8 mouse cellular contexts compared by ENCODE assay signal in genomic region chr10:120201961-120202402, GRCm38 (mm10). TPM values are rescaled to one million over a fixed set of nuclear protein-coding genes. Genes with fewer than 3 reads are reported as not detected.
A peak's percentile ranks its signal among the peaks of the same experiment; 100 is the strongest.
DNase-seq lines count a peak whose midpoint lies in the region; ATAC-seq lines count a peak whose summit lies in the region.

Gene Irak3, minus strand, starts transcription at chr10:120202130.

- H3K4me2 ChIP-seq in hindbrain, embryonic 14.5 days (replicated peaks) = peak within 1 kb of the TSS; percentile 66

- H3K36me3 ChIP-seq in hindbrain, embryonic 14.5 days (replicated peaks; ENCODE audit: control insufficient read depth, insufficient read depth) = no peaks in the 10 kb centered on the region
- H3K36me3 ChIP-seq in macrophage (ENCODE audit: inconsistent target) = no peaks in the 10 kb centered on the region

- peaks cover 13% of the 10 kb centered on the region for H3K27me3 ChIP-seq in hindbrain, embryonic 14.5 days (ENCODE audit: control insufficient read depth, insufficient read depth, low read length)

- ATAC-seq in hindbrain, embryonic 14.5 days (ENCODE audit: low FRiP score) = 0 out of 2 replicates have a peak, but pooled peaks have one; percentile 31

- WGBS in hindbrain, embryonic 14.5 days = 3% methylated on average over 13 of the region's 13 CpGs
- 1% methylated on average over 13 of the region's 13 CpGs for WGBS in macrophage (ENCODE audit: missing documents)

- peaks cover 41% of the 10 kb centered on the region for H3K79me2 ChIP-seq in macrophage (ENCODE audit: inconsistent target)

- peak within 1 kb of the TSS; percentile 40 for H3K4me3 ChIP-seq in hindbrain, embryonic 14.5 days (replicated peaks; ENCODE audit: low read length)
- H3K4me3 ChIP-seq in macrophage (ENCODE audit: inconsistent target) = peak within 1 kb of the TSS; percentile 76

- no peak within 1 kb of the TSS for H3K27ac ChIP-seq in hindbrain, embryonic 14.5 days
- peak within 1 kb of the TSS; percentile 73 for H3K27ac ChIP-seq in macrophage

- DNase-seq in R1 (ENCODE audit: low read depth, low spot score) = peak; percentile 88
- DNase-seq in cerebellum, postnatal 10 days = peak; percentile 91 to 93
- peak; percentile 61 to 71 for DNase-seq in frontal cortex, postnatal 25 days (ENCODE audit: low spot score in 2 of 2)
- DNase-seq in hindbrain, embryonic 14.5 days (ENCODE audit: low spot score) = peak; percentile 87
- DNase-seq in layer of hippocampus, postnatal 36 days = peak; percentile 66 to 67
- peak; percentile 51 for DNase-seq in retina, postnatal 7 days (ENCODE audit: low read depth, low spot score)
- peak; percentile 73 for DNase-seq in urinary bladder, adult 2 months (ENCODE audit: low spot score)

- H3K9me3 ChIP-seq in hindbrain, embryonic 14.5 days (ENCODE audit: control insufficient read depth, low read length) = no peaks in the 10 kb centered on the region

- peaks cover 8% of the 10 kb centered on the region; the same call in 1 of the 2 replicates for H3K4me1 ChIP-seq in hindbrain, embryonic 14.5 days (replicated peaks; ENCODE audit: control insufficient read depth, insufficient read depth, low read length)

- peak within 1 kb of the TSS; percentile 50 for H3K9ac ChIP-seq in hindbrain, embryonic 14.5 days

RNA-seq across cellular contexts. Expression of gene Irak3, which starts in this region (rescaled TPM):
- polyA plus RNA-seq in hindbrain, embryonic 14.5 days (2014; fragmentation: Nextera tagmentation; extraction: Ambion mirVana) = 0.37 and 0.51 TPM in 2 replicates
- total RNA-seq in layer of hippocampus, postnatal 36 days (2021) = under 1 TPM; 0.45 to 0.94 TPM
- 100 to 1,000 TPM in 7 of 26 experiments, 10 to 100 TPM in 19; 20.4 to 283 (median 70.2) TPM for total RNA-seq in macrophage (2018; cell fraction: chromatin; rRNA removed)
- 10 to 100 TPM; 17.8 to 86.8 (median 35.4) TPM for total RNA-seq in macrophage (2018; cell fraction: cytosol; rRNA removed)
- 100 to 1,000 TPM in 4 of 26 experiments, 10 to 100 TPM in 22; 33.5 to 132 (median 59.3) TPM for total RNA-seq in macrophage (2018; cell fraction: nucleus; rRNA removed)
- 12.3 to 31.5 TPM (median 17.1 TPM) in 3 replicates for polyA plus RNA-seq in macrophage (2018)
- polyA plus RNA-seq in urinary bladder, adult 2 months (2012; rRNA removed) = 4.6 and 6.6 TPM in 2 replicates

Comparison
In these comparisons a context has a peak if more than half of its experiments do, and no peak if none do; other contexts are left out.
1. Peak in DNase-seq, ATAC-seq, H3K4me3 ChIP-seq, H3K9ac ChIP-seq and H3K4me2 ChIP-seq in hindbrain, embryonic 14.5 days; RNA of the gene not detected or under 1 TPM.
2. Peak in DNase-seq in layer of hippocampus, postnatal 36 days; RNA of the gene not detected or under 1 TPM.